Mouse (Mus musculus): ENCODE data around the gene Primpol. TPM values are rescaled to one million over a fixed set of nuclear protein-coding genes. Genes with fewer than 3 reads are reported as not detected.

Primpol gene
- polyA plus RNA-seq, 1 experiment from 2014 or later, result 11.4 TPM

DNA sequence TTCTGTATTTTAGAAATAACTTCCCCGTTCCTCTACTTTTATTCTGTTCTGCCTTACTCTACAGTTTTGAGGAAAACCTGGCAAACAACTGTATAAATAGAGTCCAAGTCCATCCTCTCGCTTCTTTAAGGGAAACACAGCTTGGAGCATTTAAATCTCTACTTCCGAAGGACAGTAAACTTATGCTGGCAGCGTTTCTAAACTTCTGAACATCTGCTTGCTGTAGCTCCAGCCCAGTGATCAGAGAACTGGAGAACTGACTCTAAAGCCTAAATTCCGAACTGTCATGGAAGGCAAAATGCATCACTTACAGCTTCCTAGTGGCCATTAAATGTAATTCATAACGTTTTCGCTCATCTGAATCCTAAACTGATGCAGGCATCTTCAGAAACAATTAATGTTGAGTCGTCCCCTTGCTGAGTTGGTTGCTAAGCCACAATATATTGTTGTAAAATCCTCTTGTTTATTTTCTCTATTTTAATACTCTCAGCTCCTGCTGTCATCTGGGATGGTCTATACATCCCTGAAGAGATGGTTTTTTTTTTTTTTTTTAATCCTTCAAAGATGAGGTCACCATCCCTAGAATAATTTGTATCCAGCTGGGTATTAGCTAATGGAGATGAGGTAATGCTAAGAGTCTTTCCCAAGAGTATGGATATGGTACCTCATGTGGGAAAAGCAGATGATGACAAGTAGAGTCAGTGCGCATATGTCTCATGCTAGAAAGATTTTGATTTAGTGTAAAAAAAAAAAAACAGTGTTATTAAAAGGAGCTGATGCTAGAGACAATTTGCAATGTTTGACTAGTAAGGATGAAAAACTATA is 5.6 kb upstream of the Primpol start:
- no peak for DNase-seq (ENCODE audit: low spot score)
- H3K27me3 ChIP-seq (ENCODE audit: low read depth, poor library complexity, severe bottlenecking), result no peaks in the 10 kb centered on the region
- 92% methylated on average over 9 of the region's 9 CpGs for WGBS
- peaks cover 14% of the 10 kb centered on the region for H3K36me3 ChIP-seq
- H3K4me1 ChIP-seq, result peaks cover 27% of the 10 kb centered on the region
- no peak overlapping the region for H3K27ac ChIP-seq
- H3K9me3 ChIP-seq (replicated peaks), result no peaks in the 10 kb centered on the region
- no peak overlapping the region for H3K4me3 ChIP-seq

DNA sequence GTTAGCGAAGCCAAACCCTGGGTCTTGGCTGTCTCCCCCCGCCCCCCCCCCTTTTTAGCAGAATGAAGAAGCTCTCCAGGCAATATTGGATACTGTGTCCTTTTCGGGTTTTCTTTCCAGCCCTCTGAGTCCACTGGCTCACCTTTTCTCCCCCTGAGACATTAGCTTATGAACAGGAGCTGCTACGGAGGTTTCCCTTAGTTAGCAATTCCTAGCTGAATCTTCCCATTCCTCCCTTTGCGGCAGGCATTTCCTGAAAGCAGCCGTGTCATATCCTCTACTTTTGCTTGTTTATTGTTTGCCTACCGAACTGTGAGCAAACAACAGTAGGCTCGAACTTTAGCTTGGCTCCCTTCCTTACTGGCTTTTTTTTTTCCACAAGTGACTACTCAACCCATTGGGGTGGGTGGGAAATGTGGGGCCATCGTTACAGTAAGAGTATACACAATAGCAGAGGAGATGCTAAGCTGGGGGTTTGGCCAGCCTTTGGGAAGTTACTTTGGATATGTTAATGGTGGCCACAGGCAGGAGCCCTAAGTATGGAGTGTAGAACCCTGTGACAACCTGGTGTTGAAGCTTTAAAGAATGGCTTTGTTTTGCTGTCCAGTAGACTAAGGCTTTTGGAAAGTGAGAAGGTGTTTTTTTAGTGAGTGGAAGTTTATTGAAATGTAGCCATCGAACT is 1.8 kb upstream of the Primpol start:
- no peak for DNase-seq (ENCODE audit: low spot score)
- peak overlapping the region; percentile 77 for H3K4me3 ChIP-seq
- peaks cover 23% of the 10 kb centered on the region for H3K4me1 ChIP-seq
- no peaks in the 10 kb centered on the region for H3K9me3 ChIP-seq (replicated peaks)
- no peaks in the 10 kb centered on the region for H3K27me3 ChIP-seq (ENCODE audit: low read depth, poor library complexity, severe bottlenecking)
- 3% methylated on average over 10 of the region's 10 CpGs for WGBS
- H3K27ac ChIP-seq, result peak overlapping the region; percentile 94
- H3K36me3 ChIP-seq, result peaks cover 11% of the 10 kb centered on the region

DNA sequence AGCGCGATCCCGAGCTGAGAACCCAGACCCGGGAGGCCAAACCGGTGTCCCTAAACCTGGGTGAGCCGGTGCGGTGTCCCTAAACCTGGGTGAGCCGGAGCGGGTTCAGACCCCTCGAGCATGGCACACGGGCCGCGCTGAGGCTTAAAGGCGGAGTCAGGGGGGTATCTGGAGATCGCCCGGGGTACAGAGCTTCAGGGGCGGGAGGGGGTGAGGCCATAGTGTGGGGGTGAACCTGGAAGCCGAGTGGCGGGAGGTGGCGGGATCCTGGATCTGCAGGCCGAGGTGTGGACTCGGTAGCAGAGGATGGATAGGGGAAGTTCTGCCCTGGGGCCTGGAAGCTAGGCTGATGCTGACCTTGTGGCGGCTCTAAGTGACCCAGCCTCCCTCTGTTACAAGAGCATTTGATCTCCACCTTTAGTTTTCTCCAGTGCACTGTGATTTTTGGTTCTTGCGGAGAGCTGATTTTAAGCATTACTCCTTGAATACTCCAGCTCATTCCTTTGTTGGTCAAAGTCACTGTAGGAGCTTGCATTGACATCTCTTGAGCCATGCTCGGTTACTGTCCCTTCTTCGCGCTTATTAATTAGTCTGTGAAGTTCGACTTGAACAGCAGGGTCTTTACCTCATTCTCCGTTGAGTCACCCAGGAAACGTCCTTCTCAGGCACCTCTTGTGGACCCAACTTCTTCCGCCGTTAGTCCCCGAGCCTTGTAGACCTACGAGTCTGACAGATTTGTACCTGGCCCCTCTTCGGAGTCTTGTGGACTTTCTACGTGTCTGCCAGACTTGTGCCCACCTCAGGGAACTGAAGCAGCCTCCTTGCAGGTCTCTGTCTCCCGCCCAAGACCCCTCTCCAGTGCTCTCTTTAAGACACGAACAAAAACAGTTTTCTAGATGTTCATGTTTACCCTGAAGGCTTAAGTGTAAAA is 943 bp upstream of the Primpol start:
- Histone ChIP-seq H3K27me3 (ENCODE audit: low read depth, poor library complexity, severe bottlenecking) (no peaks in the 10 kb centered on the region), H3K36me3 (peaks cover 9% of the 10 kb centered on the region; the same call in 1 of the 2 replicates), H3K27ac (peak overlapping the region; percentile 94), H3K9me3 (replicated peaks) (no peaks in the 10 kb centered on the region), H3K4me1 (peaks cover 31% of the 10 kb centered on the region), H3K4me3 (peak overlapping the region; percentile 77)
- DNase-seq (ENCODE audit: low spot score), result peak; percentile 43
- under 1% methylated on average over 38 of the region's 38 CpGs for WGBS

DNA sequence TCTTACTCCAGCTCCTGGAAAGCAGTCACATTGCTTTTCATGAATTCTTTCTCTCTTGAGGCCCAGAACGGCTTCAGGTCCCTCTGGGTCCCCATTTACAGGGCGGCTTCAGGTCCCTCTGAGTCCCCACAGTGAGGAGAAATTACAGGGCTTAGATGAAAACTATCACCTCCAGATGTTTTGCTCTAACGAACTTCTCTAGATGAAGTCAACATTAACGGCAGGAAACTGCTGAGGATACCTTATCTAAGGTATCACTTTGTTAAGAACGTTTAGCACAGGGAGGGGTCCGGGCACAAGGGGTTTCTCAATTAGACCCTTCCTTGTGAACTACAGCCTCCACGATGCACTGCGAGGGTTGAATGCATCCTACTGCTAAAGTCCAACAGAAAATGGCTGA is 1.1 kb downstream of the Primpol start:
- DNase-seq (ENCODE audit: low spot score), result no peak
- Histone ChIP-seq H3K36me3 (0 out of 2 replicates have a peak, but pooled peaks cover 5% of the 10 kb centered on the region), H3K27me3 (ENCODE audit: low read depth, poor library complexity, severe bottlenecking) (no peaks in the 10 kb centered on the region), H3K4me1 (peaks cover 33% of the 10 kb centered on the region), H3K4me3 (peak overlapping the region; percentile 77; the same call in 1 of the 2 replicates), H3K27ac (peak overlapping the region; percentile 94; the same call in 1 of the 2 replicates), H3K9me3 (replicated peaks) (no peaks in the 10 kb centered on the region)
- 72% methylated on average over 8 of the region's 8 CpGs for WGBS

DNA sequence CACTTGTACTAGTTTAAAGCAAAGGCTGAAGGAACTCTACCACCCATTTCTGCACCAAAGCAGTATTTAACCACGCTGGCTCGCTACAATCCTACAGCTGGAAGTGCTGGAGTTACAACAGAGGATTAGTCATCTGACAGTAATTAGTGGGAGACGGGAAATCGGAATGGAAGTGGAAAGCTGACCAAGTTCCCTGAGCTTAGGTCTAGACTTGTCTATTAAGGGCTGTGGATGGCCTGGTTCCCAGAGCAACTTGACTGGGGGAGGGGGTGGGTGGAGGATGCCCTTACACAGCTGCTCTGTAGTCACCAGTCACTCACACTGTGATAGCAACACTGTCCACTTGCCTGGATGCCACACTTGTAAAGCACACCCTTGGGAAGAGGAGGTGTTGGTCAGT is 3.6 kb downstream of the Primpol start:
- 28% methylated on average over 4 of the region's 4 CpGs for whole genome bisulfite sequencing

DNA sequence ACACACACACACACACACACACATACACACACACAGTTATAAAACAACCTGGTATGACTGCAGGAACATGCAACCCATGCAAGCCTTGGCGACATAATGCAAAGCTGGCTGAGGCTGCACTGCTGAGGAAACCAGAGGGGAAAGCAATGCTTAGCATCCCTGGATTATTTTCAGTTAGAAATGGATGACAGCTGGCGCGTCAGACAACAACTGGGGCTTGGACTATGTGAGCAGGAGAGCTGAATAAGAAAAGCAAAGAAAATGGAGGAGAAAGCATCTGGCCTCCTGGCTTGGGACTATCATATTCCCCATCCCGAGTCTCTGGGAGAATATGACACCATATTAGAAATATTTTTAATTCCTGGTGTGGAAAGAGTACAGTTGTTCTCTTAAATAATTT is 4.1 kb downstream of the Primpol start:
- DNase-seq (ENCODE audit: low spot score), result no peak
- Histone ChIP-seq H3K4me1 (peaks cover 17% of the 10 kb centered on the region), H3K36me3 (peaks cover 6% of the 10 kb centered on the region; the same call in 1 of the 2 replicates), H3K27ac (no peak overlapping the region), H3K4me3 (no peak overlapping the region), H3K9me3 (replicated peaks) (no peaks in the 10 kb centered on the region), H3K27me3 (ENCODE audit: low read depth, poor library complexity, severe bottlenecking) (no peaks in the 10 kb centered on the region)
- 87% methylated on average over 4 of the region's 4 CpGs for WGBS

More for the DNA sequence above, 3.6 kb downstream of the Primpol start:
- DNase-seq (ENCODE audit: low spot score), result no peak
- 0 out of 2 replicates have a peak overlapping the region, but pooled peaks have one; percentile 14 for H3K27ac ChIP-seq
- H3K36me3 ChIP-seq, result peaks cover 6% of the 10 kb centered on the region; the same call in 1 of the 2 replicates
- H3K27me3 ChIP-seq (ENCODE audit: low read depth, poor library complexity, severe bottlenecking), result no peaks in the 10 kb centered on the region
- H3K4me1 ChIP-seq, result peaks cover 19% of the 10 kb centered on the region
- no peaks in the 10 kb centered on the region for H3K9me3 ChIP-seq (replicated peaks)
- no peak overlapping the region for H3K4me3 ChIP-seq

DNA sequence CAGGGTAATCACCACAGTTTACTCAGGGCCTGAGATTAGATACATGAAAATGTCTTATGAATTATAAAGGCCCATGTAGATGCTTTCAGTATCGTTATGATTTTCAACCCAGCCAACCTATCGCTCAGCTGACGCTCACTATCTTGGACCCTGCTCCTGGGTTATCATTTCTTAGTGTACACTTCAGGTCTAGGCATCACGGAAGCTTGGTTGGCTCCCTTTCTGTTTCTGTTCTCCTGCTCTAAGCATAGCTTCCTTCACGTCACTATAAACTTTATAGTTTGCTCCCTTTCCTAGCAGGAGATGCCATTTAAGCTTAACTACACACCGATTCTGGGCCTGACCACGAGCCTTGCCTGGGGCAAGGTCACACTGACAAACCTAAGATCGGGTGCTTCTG is 5.5 kb downstream of the Primpol start:
- no peak for DNase-seq (ENCODE audit: low spot score)
- Histone ChIP-seq H3K4me3 (no peak overlapping the region), H3K4me1 (peaks cover 14% of the 10 kb centered on the region), H3K36me3 (peaks cover 9% of the 10 kb centered on the region; the same call in 1 of the 2 replicates), H3K9me3 (replicated peaks) (no peaks in the 10 kb centered on the region), H3K27me3 (ENCODE audit: low read depth, poor library complexity, severe bottlenecking) (no peaks in the 10 kb centered on the region), H3K27ac (no peak overlapping the region)
- 84% methylated on average over 8 of the region's 8 CpGs for WGBS

DNA sequence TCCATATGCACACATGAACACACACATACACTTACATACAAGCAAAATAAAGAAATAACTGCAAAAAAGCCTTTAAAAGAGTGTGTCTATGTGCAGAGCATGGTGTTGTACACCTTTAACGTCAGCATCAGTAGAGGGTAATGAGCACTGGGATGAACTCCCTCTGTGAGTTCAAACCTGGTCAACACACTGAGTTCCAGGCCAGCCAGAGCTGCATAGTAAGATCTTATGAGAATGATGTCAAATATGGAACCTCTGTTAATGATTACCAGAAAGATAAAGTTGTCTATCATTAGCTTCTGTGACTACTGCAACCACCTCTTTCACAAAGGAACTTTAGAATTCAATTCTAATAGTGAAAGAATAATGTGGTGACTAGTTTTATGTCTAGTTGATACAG is 10.1 kb downstream of the Primpol start:
- peaks cover 16% of the 10 kb centered on the region; the same call in 1 of the 2 replicates for H3K36me3 ChIP-seq
- WGBS, result 74% methylated on average over 1 of the region's 1 CpGs
- no peaks in the 10 kb centered on the region for H3K4me1 ChIP-seq
- no peak for DNase-seq (ENCODE audit: low spot score)
- H3K4me3 ChIP-seq, result no peak overlapping the region
- H3K27me3 ChIP-seq (ENCODE audit: low read depth, poor library complexity, severe bottlenecking), result no peaks in the 10 kb centered on the region
- no peak overlapping the region for H3K27ac ChIP-seq
- no peaks in the 10 kb centered on the region for H3K9me3 ChIP-seq (replicated peaks)

DNA sequence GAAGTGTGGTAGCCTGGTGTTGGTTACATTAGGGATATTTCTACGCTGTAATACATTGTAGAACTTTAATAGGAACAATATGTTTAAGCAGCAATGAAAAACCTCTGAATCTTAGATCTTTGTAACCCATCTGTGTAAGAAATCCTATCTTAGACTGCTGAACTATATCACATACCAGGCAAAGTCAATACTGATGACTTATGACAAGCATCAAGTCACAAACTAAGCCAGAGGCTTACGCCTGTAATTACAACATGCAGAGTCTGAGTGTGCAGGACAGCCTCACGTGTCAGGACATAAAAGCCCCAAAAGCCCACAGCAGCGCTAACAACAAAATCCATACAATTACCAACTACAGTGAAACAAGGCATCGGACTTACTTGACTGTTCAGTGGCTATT is 13.4 kb downstream of the Primpol start:
- DNase-seq (ENCODE audit: low spot score), result no peak
- Histone ChIP-seq H3K4me3 (no peak overlapping the region), H3K9me3 (replicated peaks) (no peaks in the 10 kb centered on the region), H3K27ac (no peak overlapping the region), H3K4me1 (peaks cover 10% of the 10 kb centered on the region), H3K36me3 (peaks cover 16% of the 10 kb centered on the region; the same call in 1 of the 2 replicates), H3K27me3 (ENCODE audit: low read depth, poor library complexity, severe bottlenecking) (no peaks in the 10 kb centered on the region)
- 75% methylated on average over 5 of the region's 5 CpGs for WGBS

DNA sequence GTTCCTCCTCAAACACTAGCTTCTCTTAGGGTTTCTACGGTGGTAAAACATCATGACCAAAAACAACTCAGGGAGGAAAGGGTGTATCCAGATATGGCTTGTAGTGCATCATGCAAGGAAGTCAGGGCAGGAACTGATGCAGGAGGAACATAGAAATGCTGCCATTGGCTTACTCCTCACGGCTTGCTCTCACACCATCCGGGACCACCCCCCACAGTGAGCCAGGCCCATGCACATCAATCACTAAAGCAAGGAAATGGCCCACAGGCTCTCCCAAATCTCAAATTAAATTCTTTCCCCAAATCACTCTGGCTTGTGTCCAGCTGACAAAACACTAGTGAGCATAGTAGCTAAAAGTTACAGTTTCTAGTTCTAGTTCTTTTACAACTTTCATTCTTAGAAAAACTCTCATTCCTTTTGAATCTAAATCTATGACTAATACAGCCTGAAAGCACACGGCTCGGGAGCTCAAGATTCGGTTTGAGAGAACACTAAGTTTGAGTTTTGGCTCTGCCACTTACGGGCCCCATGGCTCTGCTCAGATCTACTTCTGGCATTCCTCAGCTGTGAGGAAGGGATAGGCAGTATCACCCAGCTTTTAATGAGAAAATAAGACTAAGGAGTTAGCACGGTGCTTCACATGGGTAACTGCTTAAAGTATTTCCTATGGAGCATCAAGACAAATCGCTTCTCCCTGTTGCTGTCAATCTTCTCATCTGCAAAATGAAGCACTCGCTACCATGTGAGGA is 15.9 kb downstream of the Primpol start:
- Histone ChIP-seq H3K9me3 (replicated peaks) (no peaks in the 10 kb centered on the region), H3K4me1 (peaks cover 10% of the 10 kb centered on the region), H3K27ac (no peak overlapping the region), H3K36me3 (peaks cover 16% of the 10 kb centered on the region; the same call in 1 of the 2 replicates), H3K4me3 (no peak overlapping the region), H3K27me3 (ENCODE audit: low read depth, poor library complexity, severe bottlenecking) (no peaks in the 10 kb centered on the region)
- peak; percentile 49 for DNase-seq (ENCODE audit: low spot score)
- WGBS, result 59% methylated on average over 10 of the region's 10 CpGs

DNA sequence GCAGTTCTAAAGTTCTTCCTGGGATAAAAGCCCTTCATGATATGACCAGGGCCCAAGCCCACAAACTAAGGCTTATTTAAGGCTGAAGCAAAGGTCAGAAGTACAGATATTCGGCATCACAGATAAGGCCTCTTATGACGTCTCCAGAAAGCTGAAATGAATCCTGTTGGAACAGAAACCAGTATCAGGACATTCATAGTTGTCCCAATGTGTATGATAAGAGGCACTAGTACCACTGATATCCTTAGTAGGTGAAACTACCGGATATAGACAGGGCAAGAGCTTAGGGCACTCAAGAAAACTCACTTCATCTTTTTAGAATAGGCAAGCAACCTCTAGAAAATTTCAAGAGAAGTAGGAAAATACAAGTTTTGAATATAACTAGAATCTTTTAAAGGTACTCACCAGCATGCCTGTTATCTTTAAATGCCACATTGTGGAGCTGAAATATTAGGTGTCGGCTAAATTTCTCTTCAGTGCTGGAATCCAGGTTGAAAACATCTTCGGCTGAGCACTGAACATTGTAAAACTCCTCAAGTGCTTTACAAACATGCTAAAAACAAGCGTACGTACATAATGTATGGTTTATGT is 17.6 kb downstream of the Primpol start:
- Histone ChIP-seq H3K4me3 (no peak overlapping the region), H3K27me3 (ENCODE audit: low read depth, poor library complexity, severe bottlenecking) (no peaks in the 10 kb centered on the region), H3K4me1 (peaks cover 10% of the 10 kb centered on the region), H3K36me3 (peaks cover 10% of the 10 kb centered on the region; the same call in 1 of the 2 replicates), H3K27ac (no peak overlapping the region), H3K9me3 (replicated peaks) (no peaks in the 10 kb centered on the region)
- 93% methylated on average over 7 of the region's 7 CpGs for WGBS
- DNase-seq (ENCODE audit: low spot score), result no peak
